Mouse (Mus musculus): Measurements from ENCODE around the gene Ino80b.

GRCm38 (mm10) chr6:83151721-83152120 is 26.5 kb upstream of the Ino80b start:
- TF ChIP-seq POLR2A (IDR thresholded peaks at IDR 0.05; ENCODE audit: control insufficient read depth, low read depth, low read length) (no peak), CTCF (IDR thresholded peaks at IDR 0.05; ENCODE audit: control insufficient read depth, insufficient read depth, insufficient replicate concordance, low read depth, low read length) (no peak)

Measured in testis, adult 2 months (tissue).